Mouse (Mus musculus) CH12.LX (cell line): ENCODE measurements around the gene Mdh1. TPM values are rescaled to one million over a fixed set of nuclear protein-coding genes. Genes with fewer than 3 reads are reported as not detected.
"Not testable (repeated sequence)": the region's sequence is repeated elsewhere in the genome, so short reads cannot be mapped to it uniquely, and the experiment has no call there.

Experiments used
- DNase-seq: peaks from one replicate; pipeline ENCODE4 v3.0.0-alpha.2; 2013; ENCODE audit errors: extremely low read depth
- H3K27ac ChIP-seq: 2 replicates; pipeline ENCODE4 v1.5.1; 2012; ENCODE audit warnings: low read depth, mild to moderate bottlenecking, control low read depth, moderate library complexity; ENCODE audit not compliant: insufficient read depth
- H3K27me3 ChIP-seq: replicated peaks from 2 replicates; pipeline ENCODE3; 2012; ENCODE audit warnings: inconsistent platforms
- H3K36me3 ChIP-seq, 2 experiments: replicated peaks in 1 of 2; 2 replicates each; pipeline versions ENCODE3 to v1.6.1; 2012; ENCODE audit warnings: inconsistent platforms in 1 of 2, low read length in 1 of 2, mild to moderate bottlenecking in 1 of 2, mixed read lengths in 1 of 2, moderate library complexity in 1 of 2; ENCODE audit not compliant: control insufficient read depth in 1 of 2, insufficient read depth in 1 of 2
- H3K4me1 ChIP-seq, 2 experiments: 2 replicates each; pipeline ENCODE4 v1.6.1; 2012; ENCODE audit warnings: inconsistent platforms in 1 of 2, moderate library complexity in 1 of 2; ENCODE audit not compliant: insufficient read depth in 2 of 2, control insufficient read depth in 1 of 2
- H3K4me2 ChIP-seq: 2 replicates; pipeline ENCODE4 v1.6.1; 2012; ENCODE audit warnings: low read depth, mild to moderate bottlenecking, control low read depth; ENCODE audit not compliant: poor library complexity, insufficient read depth, severe bottlenecking
- H3K4me3 ChIP-seq, 3 experiments: fragments of 150-350 bp in 1 of 3; sonication (generic) in 1 of 3; replicated peaks in 1 of 3; 2 replicates each; pipeline versions ENCODE3 to v1.5.1; 2011 to 2012; ENCODE audit warnings: low read depth in 2 of 3, low read length in 2 of 3, mild to moderate bottlenecking in 2 of 3, moderate library complexity in 2 of 3, control low read depth in 1 of 3, improper control_type of control experiment in 1 of 3, inconsistent platforms in 1 of 3, mixed read lengths in 1 of 3; ENCODE audit not compliant: poor library complexity in 1 of 3
- H3K79me2 ChIP-seq: replicated peaks from 2 replicates; pipeline ENCODE4 v1.6.1; 2012; ENCODE audit warnings: mild to moderate bottlenecking, moderate library complexity; ENCODE audit not compliant: control insufficient read depth, poor library complexity, insufficient read depth, severe bottlenecking; ENCODE audit errors: extremely low read depth
- H3K9ac ChIP-seq: 2 replicates; pipeline ENCODE4 v1.6.1; 2012; ENCODE audit warnings: low read depth, mild to moderate bottlenecking, control low read depth, moderate library complexity; ENCODE audit not compliant: insufficient read depth
- H3K9me3 ChIP-seq: replicated peaks from 2 replicates; pipeline ENCODE3; 2012; ENCODE audit warnings: low read length, inconsistent platforms, mixed read lengths
- dilution Hi-C: fragments of 300-500 bp; cut with MboI; formaldehyde crosslinking; loops from 2 replicates; pipeline ENCODE4 v1.14.3; 2020; ENCODE audit warnings: low sequenced_read_pairs; ENCODE audit not compliant: extremely low pct_unique_long_range_greater_than_20kb, extremely low pct_ligation_motif_present
- in situ Hi-C: fragments of 300-500 bp; cut with MboI; formaldehyde crosslinking; loops from 3 replicates; pipeline ENCODE4 v1.14.3; 2019; ENCODE audit warnings: low sequenced_read_pairs, low pct_ligation_motif_present, low pct_unique_long_range_greater_than_20kb, mixed read lengths
- polyA plus RNA-seq: library from polyadenylated mRNA; unstranded; fragments of >175 nt; gene quantifications from 2 replicates; pipeline ENCODE4 v1.2.1, GENCODE M21; 2012; ENCODE audit warnings: low read depth; ENCODE audit not compliant: insufficient read length
- total RNA-seq, 2 experiments: library from RNA; depleted of rRNA; stranded (reverse); fragments of 300-350 nt in 1 of 2; fragments of >200 nt in 1 of 2; gene quantifications; 2 replicates each; pipeline ENCODE4 v1.2.3; 2012 to 2014

The Mdh1 gene
- total and polyA plus RNA-seq, 3 experiments = 233 to 440 (median 385) TPM

- DNase-seq, H3K9me3 ChIP-seq, H3K36me3 ChIP-seq, H3K27ac ChIP-seq, dilution Hi-C loops, H3K4me1 ChIP-seq, H3K79me2 ChIP-seq, H3K9ac ChIP-seq, H3K4me2 ChIP-seq, in situ Hi-C loops, H3K27me3 ChIP-seq, H3K4me3 ChIP-seq: not testable (repeated sequence)
These were observed 61.6 kb downstream of the Mdh1 start for GRCm38 (mm10) chr11:21510577-21510976.

- in situ Hi-C loops, H3K27me3 ChIP-seq: not testable (repeated sequence)
These were observed 63.5 kb downstream of the Mdh1 start for GRCm38 (mm10) chr11:21508713-21509112.

GRCm38 (mm10) chr11:21507073-21507472 is 65.1 kb downstream of the Mdh1 start:
- H3K9ac ChIP-seq, H3K4me1 ChIP-seq, H3K36me3 ChIP-seq, H3K27me3 ChIP-seq, H3K27ac ChIP-seq, H3K4me3 ChIP-seq, dilution Hi-C loops, in situ Hi-C loops, H3K9me3 ChIP-seq, DNase-seq, H3K79me2 ChIP-seq: not testable (repeated sequence)
- peak overlapping the region; percentile 25; the same call in 1 of the 2 replicates for H3K4me2 ChIP-seq

More at GRCm38 (mm10) chr11:21508713-21509112, 63.5 kb downstream of the Mdh1 start:
- DNase-seq, dilution Hi-C loops, H3K79me2 ChIP-seq, H3K4me1 ChIP-seq, H3K27ac ChIP-seq, H3K4me2 ChIP-seq, H3K36me3 ChIP-seq, H3K9me3 ChIP-seq, H3K9ac ChIP-seq, H3K4me3 ChIP-seq: not testable (repeated sequence)

Other genes starting within 250 kb of the Mdh1 start
- 17.7 and 20.9 TPM in 2 replicates for gene Ugp2, start 201.2 kb downstream of the Mdh1 start, total RNA-seq (2012; rRNA removed)
- 44.1 and 47.6 TPM in 2 replicates for gene Ugp2, start 201.2 kb downstream of the Mdh1 start, total RNA-seq (2014; rRNA removed)
- 24.1 and 37.2 TPM in 2 replicates for gene Ugp2, start 201.2 kb downstream of the Mdh1 start, polyA plus RNA-seq
- 2.0 and 3.2 TPM in 2 replicates for gene Wdpcp, start 132 bp downstream of the Mdh1 start, total RNA-seq (2012; rRNA removed)
- gene Wdpcp, start 132 bp downstream of the Mdh1 start, total RNA-seq (2014; rRNA removed) = 3.7 and 4.8 TPM in 2 replicates
- gene Wdpcp, start 132 bp downstream of the Mdh1 start, polyA plus RNA-seq = 2.9 and 5.6 TPM in 2 replicates